Mouse (Mus musculus): ENCODE measurements around the gene Ankrd54.
"Not testable (repeated sequence)": the region's sequence is repeated elsewhere in the genome, so short reads cannot be mapped to it uniquely, and the experiment has no call there.

Gene Ankrd54

DNA sequence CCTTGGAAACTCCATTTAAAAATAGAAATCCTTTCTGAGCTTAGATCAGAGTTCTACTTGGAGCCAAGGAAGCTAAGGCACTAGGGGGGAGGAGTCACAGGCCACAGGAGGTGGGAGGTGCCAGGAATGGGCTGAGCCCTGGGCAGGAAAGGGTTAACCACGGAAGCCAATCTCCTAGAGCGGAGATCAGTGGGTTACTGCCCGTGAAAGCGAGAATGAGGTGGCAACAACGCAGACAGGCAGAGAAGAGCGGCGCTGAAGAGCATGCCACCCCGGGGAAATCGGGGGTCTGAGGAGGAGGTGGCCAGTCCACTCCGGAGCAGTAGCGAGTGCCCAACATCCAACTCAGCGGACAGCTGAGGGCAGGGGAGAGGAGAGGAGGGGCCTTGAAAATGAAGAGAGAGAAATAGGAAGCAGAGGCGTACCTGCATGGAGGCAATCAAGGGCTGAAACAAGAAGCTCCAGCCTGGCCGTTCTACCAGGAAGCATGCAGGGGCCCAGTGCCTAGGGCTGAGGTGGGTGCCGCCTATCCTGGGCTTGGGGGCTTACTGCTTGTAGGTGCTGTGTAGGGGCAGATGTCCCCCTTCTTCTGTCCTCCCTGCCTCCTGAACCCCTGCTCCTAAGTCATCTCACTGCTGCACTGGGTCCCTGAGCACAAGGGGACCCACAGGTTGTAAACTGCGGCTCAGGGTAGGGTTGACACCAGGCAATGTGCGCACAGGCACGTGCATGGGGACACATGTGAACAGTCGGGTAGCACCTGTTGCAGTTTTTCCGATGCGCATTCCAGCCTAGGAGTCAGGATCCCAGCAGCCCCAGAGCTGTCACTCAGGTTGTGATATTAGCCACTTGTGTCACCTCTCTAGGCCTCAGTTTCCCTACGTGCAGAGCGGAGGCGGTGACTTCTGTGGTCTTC, 21.9 kb downstream of the Ankrd54 start:
- no peak for DNase-seq

DNA sequence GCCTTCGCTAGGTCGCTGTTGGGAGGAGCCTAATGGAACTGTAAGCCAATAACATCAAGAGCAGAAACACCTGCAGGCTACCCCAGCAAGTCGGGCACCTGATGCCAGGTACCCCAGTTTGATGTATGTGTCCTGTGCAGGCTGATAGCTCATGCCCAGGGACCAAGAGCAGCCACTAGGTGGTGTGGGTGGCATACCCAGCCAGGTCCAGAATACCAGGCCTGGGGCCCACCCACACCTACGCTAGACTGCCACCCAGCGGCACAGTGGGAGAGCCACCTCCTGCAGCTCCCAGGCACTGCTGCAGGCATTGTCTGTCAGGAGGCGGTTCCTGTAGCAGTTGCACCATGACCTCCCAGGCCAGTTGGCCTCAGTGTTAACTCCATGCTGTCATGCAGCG, 23.8 kb downstream of the Ankrd54 start:
- peak; percentile 87 to 90 for DNase-seq

DNA sequence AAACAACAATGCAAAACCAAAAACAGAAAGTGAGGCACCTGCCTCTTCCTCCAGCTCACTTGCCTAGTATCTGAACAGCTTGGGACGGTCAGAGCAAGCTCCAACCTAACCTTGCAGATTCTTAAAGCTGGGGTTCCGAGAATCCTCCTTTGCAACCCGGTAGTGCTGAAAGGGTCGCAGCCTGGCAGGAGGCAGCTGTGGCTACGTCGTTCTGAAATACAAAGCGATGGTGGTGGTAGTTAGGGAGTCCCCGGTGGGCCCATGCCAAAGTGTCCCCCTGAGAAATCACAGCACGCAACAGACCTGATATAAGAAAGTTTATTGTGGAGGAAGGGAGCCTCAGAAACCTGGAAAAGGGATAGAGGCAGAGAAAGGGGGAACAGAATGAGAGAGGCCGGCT, 24.4 kb downstream of the Ankrd54 start:
- DNase-seq = no peak

DNA sequence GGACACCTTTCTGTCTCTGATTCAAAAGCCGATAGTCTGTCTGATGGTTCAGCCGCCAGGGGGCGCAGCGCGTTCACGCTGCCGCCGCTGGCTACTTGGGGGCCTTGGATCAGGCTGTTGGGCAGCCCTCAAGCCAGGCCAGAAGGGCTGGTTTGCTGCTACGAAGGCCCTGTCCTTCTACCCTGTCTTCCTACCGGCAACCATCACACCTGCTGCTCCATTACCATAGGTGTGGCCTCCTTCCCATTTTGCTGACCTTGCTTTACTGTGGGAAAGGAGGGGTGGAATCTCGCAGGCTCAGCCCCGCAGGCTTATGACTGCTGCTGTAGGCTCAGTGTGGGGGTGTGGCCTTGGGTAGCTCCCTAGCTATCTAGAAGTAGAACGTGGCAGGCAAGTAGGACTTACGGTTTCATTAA, 24.8 kb downstream of the Ankrd54 start:
- DNase-seq = peak; percentile 57 to 70

DNA sequence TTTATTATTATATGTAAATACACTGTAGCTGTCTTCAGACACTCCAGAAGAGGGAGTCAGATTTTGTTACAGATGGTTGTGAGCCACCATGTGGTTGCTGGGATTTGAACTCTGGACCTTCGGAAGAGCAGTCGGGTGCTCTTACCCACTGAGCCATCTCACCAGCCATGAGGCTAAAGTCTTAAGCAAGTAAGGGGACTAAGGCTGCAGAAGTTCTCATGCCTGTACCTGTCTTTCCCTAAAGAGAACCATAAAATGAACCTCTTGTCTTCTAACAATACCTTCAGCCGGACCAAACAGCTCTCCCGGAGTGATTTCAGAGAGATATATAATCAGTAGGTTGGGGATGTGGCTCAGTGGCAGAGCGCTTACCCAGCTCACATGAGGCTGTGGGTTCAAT, 30.8 kb downstream of the Ankrd54 start:
- DNase-seq = not testable (repeated sequence)

DNA sequence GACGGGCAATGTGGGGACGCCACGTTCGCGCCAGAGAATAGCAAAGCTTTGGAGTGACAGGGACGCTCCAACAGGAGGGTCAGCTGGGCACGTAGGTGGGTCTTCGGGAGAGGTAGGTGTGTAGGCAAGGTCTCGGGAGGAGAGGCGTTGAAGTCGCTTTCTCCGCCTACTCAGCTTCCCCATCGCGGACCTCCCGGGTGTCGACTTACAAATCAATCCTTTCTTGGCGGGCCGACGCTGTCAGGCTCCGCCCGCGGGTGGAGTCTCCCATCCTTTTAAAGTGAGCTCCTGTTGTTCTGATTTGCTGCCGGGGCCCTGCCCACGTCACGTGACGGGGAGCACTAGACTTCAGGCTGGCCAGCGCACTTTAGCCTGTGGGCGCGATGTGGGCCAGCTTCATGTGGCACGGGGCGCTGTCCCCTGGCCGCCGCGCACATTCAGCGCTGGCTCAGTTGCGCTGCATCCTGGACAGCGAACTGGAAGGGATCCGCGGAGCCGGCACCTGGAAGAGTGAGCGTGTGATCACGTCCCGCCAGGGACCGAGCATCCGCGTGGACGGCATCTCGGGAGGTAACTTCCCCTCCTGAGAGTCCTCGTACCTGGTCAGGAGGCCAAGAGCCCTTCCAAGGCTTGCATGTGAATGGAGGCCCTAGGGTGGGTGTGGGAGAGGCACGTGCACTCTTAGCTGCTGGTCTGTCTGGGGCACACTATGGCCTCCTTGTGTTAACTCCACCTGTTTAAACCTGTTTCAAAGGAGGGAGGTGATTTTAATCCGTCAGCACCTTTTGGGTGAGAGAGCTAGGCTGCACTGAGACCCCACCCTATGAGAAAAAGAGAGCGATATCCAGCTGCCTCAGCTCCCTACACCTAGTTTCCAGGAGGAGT, 31.9 kb downstream of the Ankrd54 start:
- DNase-seq = peak; percentile 94 to 95

DNA sequence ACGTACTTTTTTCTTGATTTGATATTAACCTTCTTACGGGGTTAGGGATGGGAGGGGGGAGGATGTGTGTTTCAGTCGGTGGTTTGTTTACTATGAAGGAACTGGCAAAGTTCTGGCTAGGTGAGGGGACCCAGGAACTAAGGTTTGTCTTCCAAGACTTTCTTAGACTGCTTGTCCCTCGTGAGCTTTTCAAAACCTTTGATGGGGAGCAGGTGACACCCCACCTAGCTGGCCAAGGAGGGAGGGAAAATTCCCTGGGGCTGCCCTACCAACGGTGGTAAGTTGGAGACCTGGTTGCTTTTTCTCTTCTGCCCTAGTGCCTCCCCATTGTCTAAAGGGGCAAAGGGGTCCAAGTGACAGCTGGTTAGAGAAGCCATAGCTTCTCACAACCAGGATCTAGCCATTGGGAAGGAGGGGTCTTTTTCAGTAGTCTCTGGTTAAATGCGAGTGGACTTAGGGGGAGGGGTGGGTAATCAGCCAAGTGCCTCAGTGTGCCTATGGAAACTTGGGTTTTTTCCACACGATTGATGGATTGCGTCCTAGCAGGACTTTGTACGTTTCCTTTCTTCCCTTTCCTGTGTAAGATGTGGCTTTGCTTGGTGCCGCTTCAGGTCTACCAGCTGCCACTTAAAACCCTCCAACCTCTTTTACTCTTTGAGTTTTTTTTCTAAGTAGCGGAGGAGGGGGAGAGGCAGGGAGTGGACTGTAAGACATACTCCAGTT, 33.0 kb downstream of the Ankrd54 start:
- DNase-seq = no peak

DNA sequence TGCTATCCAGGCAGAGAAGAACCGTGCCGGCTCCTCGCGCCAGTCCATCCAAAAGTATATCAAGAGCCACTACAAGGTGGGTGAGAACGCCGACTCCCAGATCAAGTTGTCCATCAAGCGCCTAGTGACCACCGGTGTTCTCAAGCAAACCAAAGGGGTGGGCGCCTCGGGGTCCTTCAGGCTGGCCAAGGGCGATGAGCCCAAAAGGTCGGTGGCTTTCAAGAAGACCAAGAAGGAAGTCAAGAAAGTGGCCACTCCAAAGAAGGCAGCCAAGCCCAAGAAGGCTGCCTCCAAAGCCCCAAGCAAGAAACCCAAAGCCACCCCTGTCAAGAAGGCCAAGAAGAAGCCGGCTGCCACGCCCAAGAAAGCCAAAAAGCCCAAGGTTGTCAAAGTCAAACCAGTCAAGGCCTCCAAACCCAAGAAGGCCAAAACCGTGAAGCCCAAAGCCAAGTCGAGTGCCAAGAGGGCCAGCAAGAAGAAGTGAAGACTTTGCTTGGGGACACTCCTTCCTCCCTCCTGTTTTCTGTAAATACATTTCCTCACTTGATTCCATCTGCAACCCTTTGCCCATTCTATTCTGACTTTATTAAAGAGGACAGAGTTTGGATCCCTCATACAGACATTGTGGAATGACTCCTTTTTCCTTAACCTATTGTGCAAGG, 33.7 kb downstream of the Ankrd54 start:
- DNase-seq = no peak

DNA sequence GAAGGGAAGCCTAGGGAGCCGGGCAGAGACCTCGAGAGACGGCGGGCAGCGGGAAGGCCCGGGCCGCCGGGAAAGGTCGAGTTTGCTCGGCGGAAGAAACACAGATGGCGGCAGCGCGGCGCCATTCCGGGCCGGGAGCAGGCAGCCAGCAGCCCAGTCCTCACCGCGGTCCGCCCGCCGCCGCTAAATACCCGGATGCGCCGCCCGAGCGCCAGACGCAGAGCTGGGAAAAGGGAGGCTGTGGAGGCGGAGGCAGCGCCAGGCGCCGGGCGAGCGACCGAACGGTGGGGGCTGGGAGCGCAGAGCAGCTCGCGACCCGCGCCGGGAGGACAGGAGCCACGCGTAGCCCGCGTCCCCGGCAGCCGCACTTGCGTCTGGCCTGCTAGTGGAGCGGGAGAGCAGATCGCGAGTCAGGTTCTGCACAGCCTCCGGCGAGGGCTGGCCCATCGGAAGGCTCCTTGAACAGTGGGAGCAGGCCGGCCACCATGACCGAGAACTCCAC, 34.4 kb downstream of the Ankrd54 start, which contains the start of gene H1f0:
TSS of gene H1f0 (plus strand) at position 214 of the 502 bp plus-strand sequence.
- peak; percentile 91 to 94 for DNase-seq

DNA sequence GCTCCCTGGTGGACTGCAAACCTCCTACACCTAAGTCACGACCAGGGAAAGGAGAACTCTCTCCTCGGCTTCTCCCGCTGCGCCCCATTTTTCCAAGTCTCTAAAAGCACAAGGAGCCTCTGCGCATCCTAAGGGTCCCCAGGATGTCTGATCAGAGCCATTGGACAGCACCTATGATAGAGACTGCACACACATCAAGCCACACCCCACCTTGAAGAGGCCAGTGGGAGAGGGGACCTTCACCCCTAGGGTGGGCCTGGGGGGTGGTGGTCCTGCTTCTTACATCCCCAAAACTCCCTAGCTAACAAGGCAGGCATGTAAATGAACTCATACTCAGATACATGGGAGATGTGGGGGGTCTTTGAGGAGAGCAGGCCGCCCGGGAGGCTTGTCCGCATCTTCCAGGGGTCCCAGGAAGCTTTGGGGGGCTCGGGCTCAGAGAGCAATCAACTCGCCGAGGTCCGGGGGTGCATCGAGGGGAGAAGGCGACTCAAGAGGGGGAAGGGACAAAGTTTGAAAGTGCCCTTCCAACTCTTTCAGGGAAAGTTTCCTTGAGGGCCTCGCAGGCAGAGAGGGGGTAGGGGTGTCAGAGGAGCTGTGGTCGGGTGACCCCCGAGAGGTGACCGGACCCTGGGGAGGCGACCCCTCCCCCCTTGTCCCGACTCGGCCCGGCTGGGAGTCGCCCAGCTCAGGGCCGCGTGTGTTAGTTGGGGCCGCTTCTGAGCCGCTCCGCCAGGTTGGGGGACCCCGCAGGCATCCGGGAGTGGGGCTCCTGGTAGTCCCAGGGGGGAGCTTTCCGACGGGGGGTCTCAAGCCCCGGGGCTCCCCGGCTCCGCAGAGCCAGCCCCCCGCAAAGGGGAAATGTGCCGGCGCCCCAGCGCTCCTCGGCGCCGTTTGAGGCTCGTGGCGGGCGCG, 35.1 kb downstream of the Ankrd54 start:
- no peak for DNase-seq

DNA sequence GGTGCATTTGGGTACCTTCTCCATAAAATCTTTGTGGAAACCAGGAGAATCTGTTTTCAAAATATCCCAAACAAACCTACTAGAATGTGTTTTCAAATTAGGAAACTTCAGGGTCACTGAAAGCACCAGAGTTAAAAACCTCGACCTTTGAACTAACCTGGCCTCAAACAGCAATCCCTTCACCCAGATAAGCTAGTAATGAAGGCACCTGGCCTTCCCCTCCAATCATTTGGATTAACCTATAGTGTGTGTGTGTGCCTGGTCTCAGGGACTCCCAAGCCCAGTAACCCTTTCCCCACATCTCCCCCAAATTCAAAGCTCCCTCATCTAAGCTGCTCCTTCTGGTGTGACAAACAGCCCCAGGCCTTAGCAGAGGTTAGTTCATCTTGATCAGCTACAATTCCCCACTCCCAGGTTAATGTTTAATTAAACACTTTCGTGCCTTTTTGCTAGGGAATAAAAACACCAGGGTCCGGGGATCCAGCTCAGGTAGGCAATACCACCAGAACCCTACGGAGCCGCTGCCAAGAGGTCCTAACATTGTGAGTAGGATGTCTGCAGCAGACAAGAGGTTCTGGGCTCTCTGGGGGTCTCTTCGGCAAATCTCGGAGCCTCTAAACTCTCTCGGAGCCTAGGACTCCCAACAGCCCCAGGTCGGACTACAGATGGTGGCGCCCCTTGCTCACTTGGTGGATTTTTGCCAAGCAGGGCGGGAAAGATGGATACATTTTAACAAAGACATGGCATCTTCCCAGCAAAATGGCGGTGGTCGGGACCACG, 36.0 kb downstream of the Ankrd54 start:
- DNase-seq = no peak

DNA sequence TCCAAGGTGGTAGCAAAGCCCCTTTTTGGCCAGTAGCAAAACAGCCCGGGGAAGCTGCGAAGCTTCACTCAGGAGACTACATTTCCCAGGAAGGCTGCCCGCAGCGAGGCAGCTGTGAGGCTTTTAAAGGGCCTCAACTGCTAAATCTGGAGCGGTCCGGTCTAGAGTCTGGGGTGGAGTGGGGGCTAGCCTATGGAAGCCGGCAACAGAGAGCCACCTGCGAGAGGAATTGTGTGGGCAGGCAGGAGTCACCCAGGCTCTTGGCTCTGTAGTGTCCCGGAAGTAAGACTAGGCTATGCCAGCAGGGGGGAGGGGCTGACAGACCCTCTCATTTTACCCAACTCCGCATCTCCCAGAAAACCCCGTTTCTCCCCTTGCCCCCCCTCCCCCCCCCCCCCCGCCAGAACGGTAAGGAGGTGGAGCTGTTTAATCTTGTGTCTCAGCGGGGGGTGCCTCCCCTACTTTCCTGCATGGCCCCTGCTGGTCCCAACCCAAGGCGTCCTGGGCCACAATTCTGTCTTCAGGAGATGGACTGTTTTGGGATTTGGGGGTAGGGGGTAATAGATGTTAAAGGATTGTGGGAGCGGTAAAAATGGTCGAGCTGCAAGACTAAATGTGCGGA, 36.9 kb downstream of the Ankrd54 start:
- no peak for DNase-seq

DNA sequence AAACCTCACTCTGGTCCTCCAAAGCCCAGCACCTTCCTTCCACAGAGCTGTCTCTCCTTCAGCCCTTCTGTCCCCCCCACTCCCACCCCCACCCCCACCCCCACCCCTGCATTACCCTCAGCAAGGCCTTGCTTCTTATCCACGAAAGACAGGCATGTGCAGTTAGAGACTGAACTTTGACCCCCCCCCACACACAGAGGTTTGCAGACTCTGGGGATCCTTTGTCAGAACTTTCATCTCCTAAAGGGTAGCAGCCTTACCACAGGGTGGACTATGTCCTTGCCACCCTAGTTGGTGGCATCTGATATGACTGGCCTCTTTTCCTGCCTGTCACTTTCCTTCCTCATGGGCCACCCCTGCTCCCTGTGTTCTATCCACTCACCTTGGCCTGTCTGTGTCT, 39.3 kb downstream of the Ankrd54 start:
- DNase-seq = no peak

DNA sequence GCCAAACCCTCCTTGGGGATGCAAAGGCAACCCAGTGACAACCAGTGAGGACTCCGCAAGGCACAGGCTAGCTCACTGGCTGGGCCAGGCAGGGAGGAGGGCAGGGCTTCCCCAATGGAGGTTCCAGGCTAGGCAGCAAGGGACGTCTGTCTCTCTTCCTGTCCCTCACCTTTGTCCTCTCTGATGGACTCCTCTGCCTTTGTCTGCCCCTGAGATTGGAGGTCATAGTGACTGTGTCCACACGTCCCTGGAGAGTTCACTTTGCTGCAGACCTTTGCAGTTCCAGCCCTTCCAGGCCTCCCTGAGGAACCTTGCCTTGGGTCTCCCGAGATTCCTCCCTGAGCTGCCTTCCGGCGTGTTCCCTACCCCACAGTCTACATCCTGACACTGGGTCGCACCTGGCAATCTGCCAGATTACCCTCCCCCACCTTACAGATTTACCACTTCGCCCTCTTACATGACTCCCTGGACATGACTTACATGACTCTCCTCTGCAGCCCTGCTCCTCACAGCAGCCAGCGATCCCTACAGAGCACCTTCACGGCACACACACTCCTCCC, 39.9 kb downstream of the Ankrd54 start:
- DNase-seq = no peak

DNA sequence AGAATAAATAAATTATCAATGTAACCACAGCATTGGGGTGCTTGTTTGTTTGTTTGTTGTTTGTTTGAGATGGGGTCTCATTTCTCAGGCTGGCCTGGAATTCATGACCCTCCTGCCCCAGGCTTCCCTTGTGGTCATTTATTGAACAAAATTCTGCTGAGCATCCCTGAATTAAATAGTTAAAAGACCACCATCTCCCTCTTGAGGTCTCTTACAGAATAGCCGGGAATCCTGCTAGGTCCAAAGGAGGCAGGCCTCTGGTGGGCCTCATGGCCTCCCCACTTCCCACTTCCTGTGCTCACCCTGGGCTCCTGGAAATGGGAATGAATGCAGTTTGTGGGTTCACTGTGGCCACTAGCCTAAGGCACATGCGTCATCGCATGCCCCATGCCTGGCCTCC, 43.8 kb downstream of the Ankrd54 start:
- no peak for DNase-seq

DNA sequence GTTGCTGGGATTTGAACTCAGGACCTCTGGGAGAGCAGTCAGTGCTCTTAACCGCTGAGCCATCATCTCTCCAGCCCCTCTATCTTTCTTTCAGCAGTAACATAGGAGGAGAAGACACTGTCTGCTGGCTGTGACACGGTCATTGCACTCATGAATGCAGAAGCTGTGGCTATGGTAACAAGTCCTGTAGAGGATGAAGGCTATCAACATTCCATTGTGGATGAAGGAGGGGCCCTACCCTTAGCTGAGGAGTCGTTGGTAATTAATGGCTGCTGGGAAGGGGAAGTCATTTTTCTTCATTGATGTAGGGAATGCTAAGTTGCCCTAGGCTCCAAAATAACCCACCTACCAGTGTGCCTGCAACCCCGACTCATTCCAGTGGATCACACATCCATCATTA, 44.5 kb downstream of the Ankrd54 start:
- no peak for DNase-seq

DNA sequence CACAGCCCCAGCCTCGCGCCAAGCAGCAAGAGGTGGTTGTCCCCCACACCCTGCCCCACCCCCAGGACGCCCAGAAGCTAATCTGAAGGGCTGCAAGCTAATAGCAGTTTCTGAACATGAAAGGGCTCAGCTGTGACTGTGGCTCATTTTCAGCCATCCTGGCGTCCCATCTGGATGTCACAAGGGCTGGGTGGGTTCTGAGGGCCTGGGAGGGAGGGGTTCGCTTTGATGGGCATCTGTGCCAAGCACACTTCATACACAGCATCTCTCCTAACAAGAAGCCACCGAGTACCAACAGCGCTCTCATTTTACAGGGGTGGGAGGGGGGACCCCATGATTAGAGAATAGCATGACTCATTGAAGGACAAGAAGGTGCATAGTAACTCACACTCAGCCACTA, 49.3 kb downstream of the Ankrd54 start:
- DNase-seq = no peak

DNA sequence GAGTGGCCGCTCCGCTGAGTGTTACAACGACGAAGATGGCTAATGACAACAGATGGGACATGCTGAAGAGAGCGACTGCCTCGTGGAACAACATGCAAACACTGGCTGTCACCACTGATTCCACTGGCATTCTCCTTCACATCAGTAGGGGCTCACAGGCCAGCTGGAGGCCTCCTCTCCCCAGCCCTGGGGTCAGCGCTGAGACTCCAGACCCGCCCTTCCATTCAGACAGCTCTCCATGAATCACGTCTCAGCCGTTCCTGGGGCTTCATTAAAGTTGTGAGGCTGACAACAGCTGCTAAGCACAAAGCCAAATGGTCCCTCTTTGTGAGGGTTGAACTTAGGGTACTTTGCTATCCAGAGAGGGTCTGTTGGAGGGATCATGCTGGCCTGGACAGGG, 51.1 kb downstream of the Ankrd54 start:
- DNase-seq = no peak

DNA sequence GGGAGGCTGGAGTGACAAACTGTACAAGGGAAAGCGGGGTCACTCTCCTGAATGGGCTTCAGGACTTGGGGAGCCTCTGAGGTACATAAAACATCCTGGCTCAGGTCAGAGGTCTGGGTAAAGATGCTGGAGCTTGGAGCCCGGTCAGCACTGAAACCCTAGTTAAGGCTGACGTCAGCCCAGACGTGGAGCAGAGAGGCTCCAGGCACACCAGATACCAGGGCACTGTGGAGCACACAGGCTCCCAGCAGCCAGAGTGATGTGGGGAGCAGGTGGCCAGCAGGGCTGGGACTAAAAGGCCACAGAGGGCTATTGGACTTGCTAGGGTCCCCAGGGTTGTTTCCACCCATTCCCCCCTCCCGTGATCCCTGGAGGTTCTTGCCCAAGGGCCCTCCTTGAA, 53.0 kb downstream of the Ankrd54 start:
- DNase-seq = no peak
